Mouse (Mus musculus) urinary bladder, postnatal 25 days (tissue): ENCODE measurements around the gene Trmt5.

Experiments used
- DNase-seq: peaks from one replicate; pipeline ENCODE4 v3.0.0; 2022; ENCODE audit warnings: low spot score

Trmt5 gene

GRCm38 (mm10) chr12:73286287-73287092, at the start of gene Trmt5, which contains the start of gene Slc38a6:
Trmt5 (minus strand) TSS chr12:73286710.
Slc38a6 (plus strand) TSS chr12:73286779.
- DNase-seq: peak; percentile 84

GRCm38 (mm10) chr12:73334051-73334551, 47.6 kb upstream of the Trmt5 start:
- DNase-seq: no peak

- no peak for DNase-seq
Observed at GRCm38 (mm10) chr12:73332701-73333100, 46.2 kb upstream of the Trmt5 start.

- no peak for DNase-seq
Observed at GRCm38 (mm10) chr12:73330236-73330635, 43.7 kb upstream of the Trmt5 start.

GRCm38 (mm10) chr12:73328448-73329167, 42.1 kb upstream of the Trmt5 start:
- no peak for DNase-seq

- DNase-seq: no peak
Observed at GRCm38 (mm10) chr12:73327381-73327780, 40.9 kb upstream of the Trmt5 start.

- DNase-seq: no peak
Observed at GRCm38 (mm10) chr12:73325617-73326016, 39.1 kb upstream of the Trmt5 start.

- DNase-seq: no peak
Observed at GRCm38 (mm10) chr12:73325181-73325580, 38.7 kb upstream of the Trmt5 start.

- DNase-seq: peak; percentile 9
Observed at GRCm38 (mm10) chr12:73324742-73325141, 38.2 kb upstream of the Trmt5 start.

GRCm38 (mm10) chr12:73324180-73324586, 37.7 kb upstream of the Trmt5 start:
- no peak for DNase-seq

GRCm38 (mm10) chr12:73317706-73318686, 31.5 kb upstream of the Trmt5 start:
- DNase-seq: no peak

GRCm38 (mm10) chr12:73308711-73309110, 22.2 kb upstream of the Trmt5 start:
- no peak for DNase-seq

- no peak for DNase-seq
Observed at GRCm38 (mm10) chr12:73307750-73308149, 21.2 kb upstream of the Trmt5 start.

- DNase-seq: no peak
Observed at GRCm38 (mm10) chr12:73304636-73305035, 18.1 kb upstream of the Trmt5 start.

- DNase-seq: no peak
Observed at GRCm38 (mm10) chr12:73300531-73300930, 14.0 kb upstream of the Trmt5 start.

- no peak for DNase-seq
Observed at GRCm38 (mm10) chr12:73298621-73299020, 12.1 kb upstream of the Trmt5 start.

- DNase-seq: no peak
Observed at GRCm38 (mm10) chr12:73295505-73296140, 9.1 kb upstream of the Trmt5 start.

- DNase-seq: no peak
Observed at GRCm38 (mm10) chr12:73294884-73295283, 8.4 kb upstream of the Trmt5 start.

GRCm38 (mm10) chr12:73288626-73289025, 2.1 kb upstream of the Trmt5 start:
- DNase-seq: no peak

GRCm38 (mm10) chr12:73287609-73288008, 1.1 kb upstream of the Trmt5 start:
- no peak for DNase-seq

- no peak for DNase-seq
Observed at GRCm38 (mm10) chr12:73274921-73275320, 11.6 kb downstream of the Trmt5 start.
